Mouse (Mus musculus): ENCODE results near the gene Eef1akmt1.

Gene Eef1akmt1

DNA sequence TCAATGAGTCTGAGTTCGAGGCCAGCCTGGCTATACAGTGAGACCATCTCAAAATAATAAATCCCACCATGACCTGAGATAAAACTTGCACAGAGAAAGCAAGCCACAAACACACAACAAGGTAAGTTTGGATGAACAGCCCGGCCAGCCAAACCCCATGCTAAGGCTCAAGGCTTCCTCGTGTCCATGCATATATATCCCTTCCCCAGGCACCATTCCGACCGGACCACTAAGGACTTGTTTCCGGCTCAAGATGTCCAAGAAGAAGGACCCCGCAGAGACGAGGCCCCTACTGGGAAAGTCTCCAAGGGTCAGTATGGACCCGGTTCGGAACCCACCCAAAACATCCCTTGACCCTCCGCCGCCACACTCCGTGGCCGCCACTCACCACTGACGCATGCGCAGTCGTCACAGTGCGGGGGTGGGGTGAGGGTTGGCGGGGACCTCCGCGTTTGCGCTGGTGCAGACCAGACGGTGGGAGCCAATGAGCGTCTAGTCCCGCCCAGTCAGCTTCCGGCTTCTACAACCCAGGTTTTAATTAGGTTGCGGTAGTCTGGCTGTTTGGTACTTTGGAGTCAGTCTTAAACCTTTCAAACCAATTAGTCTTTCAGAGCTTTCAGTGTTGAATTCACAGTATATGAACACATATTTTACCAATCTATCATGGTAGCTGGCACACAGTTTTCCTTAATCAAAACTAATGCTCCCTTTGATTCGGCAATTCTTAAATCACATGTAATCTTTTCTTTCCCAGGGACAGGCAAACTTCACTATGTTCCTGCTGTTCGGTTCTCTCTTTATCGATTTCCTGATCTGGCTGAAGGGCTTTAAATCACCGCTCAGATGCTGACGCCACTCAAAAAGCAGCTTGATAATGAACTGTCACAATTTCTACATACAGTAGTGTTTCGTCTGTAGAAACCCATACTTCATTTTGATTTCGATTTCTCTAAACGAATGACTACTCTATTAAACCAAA is at the start of gene Eef1akmt1:
Gene Eef1akmt1, minus strand, starts transcription at position 458 of the 979 bp plus-strand sequence.
- peak; percentile 95 for DNase-seq

DNA sequence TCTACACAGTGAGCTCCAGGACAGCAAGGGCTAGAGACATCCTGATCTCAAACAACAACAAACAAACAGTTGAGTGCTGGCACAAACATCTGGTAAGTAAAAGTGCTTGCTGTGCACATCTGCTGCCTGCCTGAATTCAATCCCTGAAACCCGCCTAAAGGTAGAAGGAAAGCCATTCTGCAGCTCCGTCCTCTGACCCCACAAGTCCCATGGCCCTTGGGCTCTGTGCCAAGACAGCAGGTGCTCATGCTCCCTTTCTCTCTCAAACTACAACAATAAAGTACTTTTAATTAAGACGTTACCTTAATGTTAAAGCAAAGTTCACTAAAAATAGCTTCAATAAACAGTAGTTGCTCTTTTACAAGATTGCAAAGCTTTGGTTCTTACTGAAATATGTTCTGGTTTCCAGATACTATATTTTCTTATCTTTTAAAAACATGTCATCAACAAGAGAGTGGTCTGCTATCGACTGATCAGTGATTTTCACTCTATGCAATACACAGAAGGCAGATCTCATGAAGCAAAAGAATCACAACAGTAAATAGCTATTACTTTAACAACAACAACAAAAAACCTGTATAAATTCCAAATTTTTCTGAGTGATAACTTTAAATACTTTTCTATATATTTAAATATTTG is 49.3 kb upstream of the Eef1akmt1 start:
- DNase-seq = no peak

DNA sequence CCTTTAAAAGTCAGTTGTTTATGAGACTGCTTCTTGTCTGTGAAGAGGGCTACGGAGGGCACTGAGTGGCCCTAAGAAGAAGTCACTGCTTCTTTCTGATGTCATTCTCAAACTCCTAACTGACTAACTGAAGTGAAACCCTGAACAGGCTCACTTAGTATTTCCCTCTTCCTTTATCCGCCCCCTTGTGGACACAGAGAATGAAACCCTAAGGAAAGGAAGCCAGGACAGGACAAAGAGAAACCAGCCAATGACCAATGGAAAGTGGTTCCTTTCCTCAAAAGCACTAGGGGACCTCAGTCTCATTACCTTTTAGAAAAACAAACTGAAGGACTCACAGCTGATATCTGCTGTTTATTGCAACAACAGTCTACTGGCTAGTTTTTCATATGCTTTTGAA is 48.1 kb upstream of the Eef1akmt1 start:
- DNase-seq = no peak

DNA sequence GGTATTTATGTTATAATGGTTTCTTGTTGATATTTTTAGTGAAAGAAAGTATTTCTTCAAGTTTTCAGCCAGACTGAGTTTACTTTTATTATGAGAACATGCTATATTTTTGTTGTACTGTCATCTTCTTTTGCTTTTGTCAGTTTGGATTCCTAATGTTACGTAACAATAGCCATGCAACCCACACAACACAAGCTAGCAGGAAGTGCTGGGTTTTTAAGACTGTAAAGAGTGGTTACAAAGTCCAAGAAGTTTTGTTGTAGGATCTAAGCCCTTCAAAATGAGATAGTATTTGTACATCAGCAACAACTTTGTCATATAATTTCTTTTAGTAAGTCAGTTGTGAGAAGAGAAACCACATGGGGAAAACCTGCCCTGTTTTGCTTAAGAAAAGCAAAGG is 46.3 kb upstream of the Eef1akmt1 start:
- no peak for DNase-seq

GRCm38 (mm10) chr14:57616339-57616965 is 45.0 kb upstream of the Eef1akmt1 start:
- peak; percentile 6 for DNase-seq

DNA sequence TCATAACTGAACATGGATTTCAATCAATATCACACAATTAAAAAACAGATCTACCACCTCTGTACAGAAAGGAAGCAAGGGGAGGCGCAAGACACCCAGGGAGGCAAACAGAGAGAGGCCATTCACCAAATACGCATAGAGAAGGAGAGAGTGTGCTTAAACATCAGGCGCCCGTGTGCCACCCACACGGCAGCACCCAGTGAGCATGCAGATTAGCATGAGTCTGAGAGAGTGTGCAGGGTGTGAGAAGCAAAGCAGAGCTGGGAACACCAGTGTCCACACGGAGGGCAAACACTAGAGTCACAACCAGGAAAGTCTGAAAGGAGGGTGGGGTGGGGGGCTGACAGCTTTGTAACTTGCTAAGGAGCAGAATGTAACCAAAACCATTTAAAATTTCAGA is 44.4 kb upstream of the Eef1akmt1 start:
- no peak for DNase-seq

- DNase-seq = no peak
These were observed 39.6 kb upstream of the Eef1akmt1 start for GRCm38 (mm10) chr14:57611034-57611433.

GRCm38 (mm10) chr14:57609816-57610329 is 38.5 kb upstream of the Eef1akmt1 start:
- no peak for DNase-seq

DNA sequence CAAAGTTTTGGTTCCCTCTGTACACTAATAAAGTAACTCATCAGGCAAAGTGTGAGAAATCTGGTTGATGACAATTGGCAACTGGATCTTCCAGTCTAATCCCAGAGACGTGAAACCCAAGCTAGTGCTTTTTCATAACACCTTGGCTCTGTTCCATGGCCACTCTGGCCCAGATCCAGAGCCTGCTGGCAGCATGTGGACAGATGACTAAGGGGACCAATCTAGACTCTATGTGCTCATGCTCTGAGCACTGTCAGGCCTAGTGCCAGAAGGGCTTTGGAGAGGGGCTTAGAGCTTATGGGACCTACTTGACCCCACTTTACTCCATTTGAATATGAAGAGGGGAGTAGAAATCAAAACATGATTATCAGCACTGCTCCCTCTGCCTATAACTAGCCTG is 36.1 kb upstream of the Eef1akmt1 start:
- DNase-seq = peak; percentile 10

GRCm38 (mm10) chr14:57606663-57607365 is 35.4 kb upstream of the Eef1akmt1 start:
- DNase-seq = no peak

GRCm38 (mm10) chr14:57593279-57593678 is 21.9 kb upstream of the Eef1akmt1 start:
- no peak for DNase-seq

DNA sequence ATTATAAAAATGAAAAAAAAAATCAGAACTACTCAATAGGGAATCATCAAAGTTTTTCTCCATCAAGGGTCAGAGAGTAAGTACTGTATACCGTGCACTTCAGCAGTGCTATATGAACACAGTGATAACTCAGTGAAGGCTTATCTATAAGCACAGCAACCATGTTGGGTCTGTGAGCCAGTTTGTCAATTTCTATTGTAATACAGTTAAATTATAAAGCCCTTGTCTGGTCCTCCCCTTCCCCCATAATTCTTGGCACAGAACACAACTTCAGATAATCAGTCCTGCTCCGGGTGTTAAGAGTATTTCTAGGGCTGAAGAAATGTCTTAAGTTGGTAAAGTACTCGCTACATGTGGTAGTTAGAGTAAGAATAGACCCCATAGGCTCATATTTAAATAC is 20.4 kb upstream of the Eef1akmt1 start:
- no peak for DNase-seq

- DNase-seq = no peak
These were observed 5.1 kb upstream of the Eef1akmt1 start for GRCm38 (mm10) chr14:57576364-57577060.

DNA sequence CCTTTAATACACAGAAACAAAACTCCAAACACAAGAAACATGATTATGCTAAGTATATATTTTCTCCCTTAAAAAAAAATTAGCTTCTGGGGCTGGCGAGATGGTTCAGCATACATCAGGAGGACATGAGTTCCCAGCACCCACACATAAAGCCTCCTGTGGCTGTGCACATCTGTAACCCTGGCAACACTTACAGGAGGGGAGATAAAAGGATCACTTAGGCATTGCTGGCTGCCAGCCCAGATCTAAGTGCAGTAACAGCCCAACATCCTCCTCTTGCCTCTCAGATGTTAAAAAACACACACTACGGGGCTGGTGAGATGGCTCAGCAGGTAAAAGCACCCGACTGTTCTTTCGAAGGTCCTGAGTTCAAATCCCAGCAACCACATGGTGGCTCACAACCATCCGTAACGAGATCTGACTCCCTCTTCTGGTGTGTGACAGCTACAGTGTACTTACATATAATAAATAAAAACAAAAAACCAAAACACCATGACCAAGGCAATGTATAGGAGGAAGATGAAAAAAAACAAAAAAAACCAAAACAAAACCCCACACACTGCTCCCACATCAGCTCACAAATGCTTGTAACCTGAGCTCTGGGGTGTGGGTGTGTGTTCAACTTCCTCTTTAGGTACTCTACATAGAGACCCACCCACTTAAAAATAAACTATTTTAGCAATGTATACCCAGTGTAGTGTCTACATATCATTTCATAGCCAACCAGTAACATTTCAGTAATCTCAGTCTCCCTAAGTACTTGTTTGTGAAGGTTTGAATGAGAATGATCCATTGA is 3.6 kb upstream of the Eef1akmt1 start:
- no peak for DNase-seq

DNA sequence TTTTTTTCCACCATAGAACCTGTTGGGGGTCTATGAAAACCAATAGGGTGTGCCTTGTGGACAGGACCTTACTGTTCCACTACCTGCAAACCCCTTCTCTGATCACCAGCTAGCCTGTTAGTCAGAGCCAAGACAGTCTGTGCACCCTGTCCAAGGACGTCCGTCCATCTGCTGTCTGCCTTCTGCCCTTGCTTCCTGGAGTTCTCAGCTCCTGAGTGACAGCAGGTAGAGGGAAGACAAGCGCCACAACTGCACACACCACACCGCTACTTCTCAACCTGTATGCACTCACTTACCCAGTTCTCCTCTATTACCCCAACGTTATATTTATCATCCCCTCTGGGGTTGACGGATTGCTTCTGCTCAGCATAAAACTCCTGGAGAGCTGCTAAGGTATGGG is 5.8 kb downstream of the Eef1akmt1 start:
- DNase-seq = no peak

DNA sequence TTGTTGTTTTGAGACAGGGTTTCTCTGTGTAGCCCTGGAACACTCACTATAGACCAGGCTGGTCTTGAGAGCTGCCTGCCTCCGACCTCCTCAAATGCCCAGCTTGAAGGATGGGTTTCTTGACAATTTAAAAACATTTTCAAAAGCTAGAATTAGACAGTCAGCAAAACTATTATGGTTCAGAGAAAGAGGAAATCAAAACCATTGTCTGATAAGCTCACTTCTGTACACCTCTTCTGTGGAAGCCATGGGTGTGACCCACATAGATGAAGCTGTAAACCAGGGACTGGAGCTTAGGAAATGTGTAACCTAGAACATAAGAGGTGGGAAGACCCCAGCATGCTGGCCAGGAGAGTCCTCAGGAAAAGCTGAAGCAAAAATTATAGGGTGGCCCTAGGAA is 14.5 kb downstream of the Eef1akmt1 start:
- DNase-seq = no peak

GRCm38 (mm10) chr14:57555471-57556070 is 15.8 kb downstream of the Eef1akmt1 start:
- no peak for DNase-seq

DNA sequence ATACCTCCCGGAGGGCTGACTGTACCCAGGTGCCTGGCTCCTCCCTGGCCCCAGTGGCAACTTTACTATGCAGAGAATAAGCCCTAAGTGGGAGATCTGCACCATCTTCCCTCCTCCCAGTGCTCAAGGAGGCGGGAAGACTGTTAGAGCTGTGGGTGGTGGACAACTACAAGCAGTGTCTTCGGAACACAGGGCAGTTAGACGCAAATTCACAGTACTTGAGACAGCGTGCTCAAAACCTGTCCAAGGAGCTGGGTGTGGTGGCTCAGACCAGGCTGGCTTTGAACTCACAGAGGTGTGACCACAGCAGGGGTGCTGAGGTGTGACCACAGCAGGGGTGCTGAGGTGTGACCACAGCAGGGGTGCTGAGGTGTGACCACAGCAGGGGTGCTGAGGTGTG is 17.0 kb downstream of the Eef1akmt1 start:
- no peak for DNase-seq

GRCm38 (mm10) chr14:57552945-57553344 is 18.5 kb downstream of the Eef1akmt1 start:
- no peak for DNase-seq

DNA sequence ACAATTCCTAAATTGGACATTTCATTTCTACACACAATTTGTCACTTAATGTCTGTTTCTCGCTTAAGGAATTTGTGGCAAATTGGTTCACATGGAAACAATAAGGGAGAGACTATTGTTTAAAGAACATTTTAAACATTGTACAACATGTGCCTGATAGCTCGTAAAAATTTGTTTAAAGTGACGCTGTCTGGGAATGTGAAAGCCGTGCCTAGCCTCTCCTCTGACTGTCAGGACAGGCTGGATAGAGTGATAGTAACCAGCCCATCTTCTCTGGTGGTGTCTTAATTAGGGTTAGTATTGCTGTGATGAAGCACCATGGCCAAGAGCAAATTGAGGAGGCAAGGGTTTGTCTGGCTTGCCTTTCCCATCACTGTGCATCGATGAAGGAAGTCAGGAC is 24.4 kb downstream of the Eef1akmt1 start:
- no peak for DNase-seq

DNA sequence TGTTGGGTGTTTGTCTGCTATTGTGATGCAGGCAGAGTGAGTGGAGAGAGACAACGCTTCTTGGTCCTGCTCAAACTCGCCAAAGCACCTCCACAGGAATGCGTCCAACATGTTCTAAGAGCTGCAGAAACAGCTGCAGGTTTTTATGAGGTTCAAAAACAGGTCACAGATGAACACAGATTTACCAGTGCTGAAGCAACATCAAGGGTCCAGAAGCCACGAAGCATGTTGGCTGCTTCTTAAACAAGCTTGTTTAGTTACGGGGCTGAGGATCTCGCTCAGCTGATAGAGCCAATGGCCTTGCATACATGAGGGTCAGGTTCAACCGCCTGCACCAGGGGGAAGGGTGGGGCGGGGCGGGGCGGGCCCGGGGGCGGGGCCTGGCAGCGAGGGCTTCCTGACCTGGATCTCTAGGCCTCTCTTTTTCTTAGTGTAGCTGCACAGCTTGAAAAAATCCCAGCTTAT is 24.8 kb downstream of the Eef1akmt1 start:
- no peak for DNase-seq
